Mouse (Mus musculus) megakaryocyte progenitor cell, adult 5-6 weeks (primary cell): ENCODE measurements around the gene Mga. TPM values are rescaled to one million over a fixed set of nuclear protein-coding genes. Genes with fewer than 3 reads are reported as not detected.

Experiments used
- total RNA-seq, 2 experiments: library from RNA; stranded (forward) in 1 of 2; stranded (reverse) in 1 of 2; fragments of 157-497, 149-512 nt in 1 of 2; fragments of 200-1000 nt in 1 of 2; gene quantifications; 2 replicates each; pipeline versions ENCODE4 v1.2.3 to v1.2.4; 2015 to 2017

Gene Mga
- total RNA-seq, 2 experiments from 2014 or later = 39.4 to 96.3 TPM

Other genes with a start within 250 kb of the Mga start
- 37.3 and 38.8 TPM in 2 replicates for gene Ndufaf1, start 234.4 kb upstream of the Mga start, total RNA-seq (2015)
- 18.4 and 20.4 TPM in 2 replicates for gene Ndufaf1, start 234.4 kb upstream of the Mga start, total RNA-seq (2017)
- 39.1 and 41.9 TPM in 2 replicates for gene Rtf1, start 222.2 kb upstream of the Mga start, total RNA-seq (2015)
- 26.2 and 43.0 TPM in 2 replicates for gene Rtf1, start 222.2 kb upstream of the Mga start, total RNA-seq (2017)
- gene Itpka, start 154.9 kb upstream of the Mga start, total RNA-seq (2015) = 0.20 and 0.29 TPM in 2 replicates
- 0.25 and 0.54 TPM in 2 replicates for gene Itpka, start 154.9 kb upstream of the Mga start, total RNA-seq (2017)
- gene Ltk, start 136.8 kb upstream of the Mga start, total RNA-seq (2015) = not detected in 2 replicates
- not detected in 2 replicates for gene Ltk, start 136.8 kb upstream of the Mga start, total RNA-seq (2017)
- 6.6 TPM in 2 replicates for gene Rpap1, start 109.7 kb upstream of the Mga start, total RNA-seq (2015)
- 9.6 and 9.7 TPM in 2 replicates for gene Rpap1, start 109.7 kb upstream of the Mga start, total RNA-seq (2017)
- gene Tyro3, start 99.5 kb upstream of the Mga start, total RNA-seq (2015) = not detected in 2 replicates
- not detected in 2 replicates for gene Tyro3, start 99.5 kb upstream of the Mga start, total RNA-seq (2017)
- gene Mapkbp1, start 75.5 kb downstream of the Mga start, total RNA-seq (2015) = 3.2 and 4.0 TPM in 2 replicates
- 2.3 and 5.7 TPM in 2 replicates for gene Mapkbp1, start 75.5 kb downstream of the Mga start, total RNA-seq (2017)
- gene Jmjd7, start 130.3 kb downstream of the Mga start, total RNA-seq (2015) = 2.6 and 5.0 TPM in 2 replicates
- gene Jmjd7, start 130.3 kb downstream of the Mga start, total RNA-seq (2017) = 1.7 and 5.4 TPM in 2 replicates
- gene Gm28042, start 130.3 kb downstream of the Mga start, total RNA-seq (2015) = 2.2 and 4.1 TPM in 2 replicates
- 0.50 and 0.51 TPM in 2 replicates for gene Gm28042, start 130.3 kb downstream of the Mga start, total RNA-seq (2017)
- 1.2 and 1.4 TPM in 2 replicates for gene Pla2g4b, start 136.2 kb downstream of the Mga start, total RNA-seq (2015)
- 0.51 and 3.7 TPM in 2 replicates for gene Pla2g4b, start 136.2 kb downstream of the Mga start, total RNA-seq (2017)